Mouse (Mus musculus): ENCODE data around the gene Steap3. TPM values are rescaled to one million over a fixed set of nuclear protein-coding genes. Genes with fewer than 3 reads are reported as not detected.

Gene Steap3
- polyA plus RNA-seq, 1 experiment = 16.2 TPM

GRCm38 (mm10) chr1:120252519-120253160 is 19.9 kb downstream of the Steap3 start:
- no peak for DNase-seq (ENCODE audit: low read depth, low spot score)
- WGBS = 86% methylated on average over 7 of the region's 7 CpGs

GRCm38 (mm10) chr1:120251193-120251592 is 21.3 kb downstream of the Steap3 start:
- 88% methylated on average over 1 of the region's 1 CpGs for WGBS
- DNase-seq (ENCODE audit: low read depth, low spot score) = no peak

- WGBS = 63% methylated on average over 3 of the region's 3 CpGs
- no peak for DNase-seq (ENCODE audit: low read depth, low spot score)
Observed at GRCm38 (mm10) chr1:120250586-120250985, 21.9 kb downstream of the Steap3 start.

GRCm38 (mm10) chr1:120249842-120250241 is 22.7 kb downstream of the Steap3 start:
- no peak for DNase-seq (ENCODE audit: low read depth, low spot score)
- 89% methylated on average over 5 of the region's 5 CpGs for WGBS

- WGBS = 62% methylated on average over 5 of the region's 5 CpGs
- DNase-seq (ENCODE audit: low read depth, low spot score) = no peak
Observed at GRCm38 (mm10) chr1:120248156-120248555, 24.3 kb downstream of the Steap3 start.

- WGBS = 76% methylated on average over 3 of the region's 3 CpGs
- no peak for DNase-seq (ENCODE audit: low read depth, low spot score)
Observed at GRCm38 (mm10) chr1:120247351-120247750, 25.2 kb downstream of the Steap3 start.

GRCm38 (mm10) chr1:120246946-120247345 is 25.6 kb downstream of the Steap3 start:
- DNase-seq (ENCODE audit: low read depth, low spot score) = no peak
- WGBS = 94% methylated on average over 8 of the region's 8 CpGs

- no peak for DNase-seq (ENCODE audit: low read depth, low spot score)
- WGBS = 65% methylated on average over 4 of the region's 4 CpGs
Observed at GRCm38 (mm10) chr1:120245661-120246131, 26.8 kb downstream of the Steap3 start.

- 88% methylated on average over 11 of the region's 11 CpGs for WGBS
- DNase-seq (ENCODE audit: low read depth, low spot score) = no peak
Observed at GRCm38 (mm10) chr1:120244646-120245045, 27.9 kb downstream of the Steap3 start.

GRCm38 (mm10) chr1:120243987-120244386 is 28.5 kb downstream of the Steap3 start:
- no peak for DNase-seq (ENCODE audit: low read depth, low spot score)
- WGBS = 91% methylated on average over 11 of the region's 11 CpGs

GRCm38 (mm10) chr1:120237068-120237467 is 35.4 kb downstream of the Steap3 start:
- 83% methylated on average over 1 of the region's 1 CpGs for WGBS

GRCm38 (mm10) chr1:120236424-120236823 is 36.1 kb downstream of the Steap3 start:
- DNase-seq (ENCODE audit: low read depth, low spot score) = no peak
- WGBS = 73% methylated on average over 14 of the region's 14 CpGs

More at GRCm38 (mm10) chr1:120237068-120237467, 35.4 kb downstream of the Steap3 start:
- DNase-seq (ENCODE audit: low read depth, low spot score) = no peak

GRCm38 (mm10) chr1:120235631-120236215 is 36.8 kb downstream of the Steap3 start:
- WGBS = 88% methylated on average over 6 of the region's 6 CpGs

GRCm38 (mm10) chr1:120232170-120232569 is 40.3 kb downstream of the Steap3 start:
- DNase-seq (ENCODE audit: low read depth, low spot score) = no peak
- 80% methylated on average over 6 of the region's 6 CpGs for WGBS

More at GRCm38 (mm10) chr1:120235631-120236215, 36.8 kb downstream of the Steap3 start:
- DNase-seq (ENCODE audit: low read depth, low spot score) = no peak

- whole genome bisulfite sequencing = 19% methylated on average over 6 of the region's 6 CpGs
- DNase-seq (ENCODE audit: low read depth, low spot score) = peak; percentile 38
Observed at GRCm38 (mm10) chr1:120231334-120231733, 41.2 kb downstream of the Steap3 start.

GRCm38 (mm10) chr1:120229723-120230471 is 42.6 kb downstream of the Steap3 start:
- no peak for DNase-seq (ENCODE audit: low read depth, low spot score)
- WGBS = 74% methylated on average over 10 of the region's 10 CpGs

- 67% methylated on average over 4 of the region's 4 CpGs for whole genome bisulfite sequencing
- DNase-seq (ENCODE audit: low read depth, low spot score) = no peak
Observed at GRCm38 (mm10) chr1:120223613-120224012, 48.9 kb downstream of the Steap3 start.

GRCm38 (mm10) chr1:120221285-120221684 is 51.2 kb downstream of the Steap3 start:
- DNase-seq (ENCODE audit: low read depth, low spot score) = no peak
- 44% methylated on average over 2 of the region's 2 CpGs for WGBS

GRCm38 (mm10) chr1:120220841-120221240 is 51.7 kb downstream of the Steap3 start:
- WGBS = 71% methylated on average over 6 of the region's 6 CpGs
- no peak for DNase-seq (ENCODE audit: low read depth, low spot score)

- DNase-seq (ENCODE audit: low read depth, low spot score) = no peak
- 83% methylated on average over 11 of the region's 11 CpGs for WGBS
Observed at GRCm38 (mm10) chr1:120208502-120209230, 63.8 kb downstream of the Steap3 start.

Data from large intestine, adult 2 months (tissue).